Mouse (Mus musculus): ENCODE results near the gene Qk. TPM values are rescaled to one million over a fixed set of nuclear protein-coding genes. Genes with fewer than 3 reads are reported as not detected.

Gene Qk
- polyA plus RNA-seq, 1 experiment, result 252 TPM

DNA sequence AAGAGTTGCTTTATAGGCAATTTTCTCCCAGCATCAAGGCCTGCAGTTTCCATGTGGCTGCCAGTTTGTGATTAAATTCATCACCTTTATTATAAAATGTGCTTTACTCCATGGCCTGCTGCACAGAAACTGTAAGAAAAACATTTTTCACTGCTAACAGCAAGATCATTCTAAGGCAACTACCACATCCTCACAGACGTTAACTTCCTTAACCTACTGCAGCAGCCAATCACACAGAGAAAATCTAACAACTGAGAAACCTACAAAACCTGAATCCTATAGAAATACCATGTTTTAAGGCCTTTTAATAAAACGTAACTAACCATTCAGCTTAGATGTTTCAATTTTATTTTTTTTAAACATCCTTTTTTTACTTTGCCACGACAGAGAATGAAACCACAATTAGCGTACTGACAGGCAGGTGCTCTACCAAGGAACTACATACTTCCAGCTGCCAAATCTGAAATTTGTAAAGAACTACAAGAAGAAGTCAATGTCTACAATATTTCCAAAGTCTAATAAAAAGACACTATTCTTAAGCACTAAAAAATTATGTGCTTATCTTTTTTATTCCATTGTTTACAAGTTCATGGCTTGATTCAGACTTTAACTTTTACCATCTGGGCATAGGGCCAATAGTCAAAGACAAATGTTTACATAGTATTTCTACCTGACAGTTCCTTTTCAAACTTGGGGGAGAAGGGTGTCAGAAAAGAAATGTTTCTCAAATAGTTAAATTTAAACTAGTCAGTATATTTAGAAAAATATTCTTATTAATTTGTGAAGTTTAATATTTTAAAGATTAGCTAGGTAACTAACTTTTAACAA lies 18.5 kb downstream of the Qk start:
- no peaks in the 10 kb centered on the region for H3K9me3 ChIP-seq (replicated peaks; ENCODE audit: control insufficient read depth, insufficient read depth, low read length, poor library complexity, severe bottlenecking)
- H3K4me1 ChIP-seq (ENCODE audit: control insufficient read depth, insufficient read depth, low read length), result no peaks in the 10 kb centered on the region
- no peak overlapping the region for H3K27ac ChIP-seq (ENCODE audit: insufficient read depth, low read length)
- no peak for TF ChIP-seq CTCF (IDR thresholded peaks at IDR 0.05; ENCODE audit: low read depth, low read length)
- TF ChIP-seq EP300 (IDR thresholded peaks at IDR 0.05; ENCODE audit: insufficient read depth, low read depth, low read length), result no peak
- no peak for TF ChIP-seq POLR2A (IDR thresholded peaks at IDR 0.05; ENCODE audit: insufficient read depth, low read length)
- H3K36me3 ChIP-seq (ENCODE audit: control insufficient read depth, insufficient read depth, low read length, poor library complexity, severe bottlenecking), result no peaks in the 10 kb centered on the region
- H3K27me3 ChIP-seq (ENCODE audit: control insufficient read depth, insufficient read depth, low read length, poor library complexity, severe bottlenecking), result no peaks in the 10 kb centered on the region
- no peak overlapping the region for H3K4me3 ChIP-seq (ENCODE audit: low read depth, low read length)
- H3K9ac ChIP-seq (ENCODE audit: low read depth, poor library complexity, severe bottlenecking), result no peak overlapping the region

DNA sequence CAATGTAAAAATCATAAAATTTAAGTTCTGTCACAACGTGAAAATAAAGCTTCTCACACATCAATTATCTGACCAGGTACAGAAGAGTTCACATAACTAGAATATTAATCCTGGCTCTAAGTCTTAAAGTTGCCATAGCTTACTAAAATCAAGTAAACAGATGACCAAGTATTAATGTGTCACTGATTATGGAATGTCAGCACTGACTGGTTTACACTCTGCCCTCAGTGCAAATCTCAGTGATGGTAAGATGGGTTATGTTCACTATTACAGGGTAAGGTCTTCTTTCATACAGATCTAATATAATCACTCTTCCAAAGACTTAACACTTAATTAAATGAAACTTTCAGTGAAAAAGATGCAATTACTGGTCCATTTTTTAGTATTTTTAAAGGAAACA lies 20.3 kb downstream of the Qk start:
- Histone ChIP-seq H3K27me3 (ENCODE audit: control insufficient read depth, insufficient read depth, low read length, poor library complexity, severe bottlenecking) (no peaks in the 10 kb centered on the region), H3K9me3 (replicated peaks; ENCODE audit: control insufficient read depth, insufficient read depth, low read length, poor library complexity, severe bottlenecking) (no peaks in the 10 kb centered on the region), H3K4me3 (ENCODE audit: low read depth, low read length) (no peak overlapping the region), H3K4me1 (ENCODE audit: control insufficient read depth, insufficient read depth, low read length) (no peaks in the 10 kb centered on the region), H3K9ac (ENCODE audit: low read depth, poor library complexity, severe bottlenecking) (no peak overlapping the region), H3K36me3 (ENCODE audit: control insufficient read depth, insufficient read depth, low read length, poor library complexity, severe bottlenecking) (no peaks in the 10 kb centered on the region), H3K27ac (ENCODE audit: insufficient read depth, low read length) (no peak overlapping the region)
- TF ChIP-seq POLR2A (IDR thresholded peaks at IDR 0.05; ENCODE audit: insufficient read depth, low read length) (no peak), CTCF (IDR thresholded peaks at IDR 0.05; ENCODE audit: low read depth, low read length) (no peak), EP300 (IDR thresholded peaks at IDR 0.05; ENCODE audit: insufficient read depth, low read depth, low read length) (no peak)

GRCm38 (mm10) chr17:10292520-10292919 lies 27.1 kb downstream of the Qk start:
- no peak for TF ChIP-seq POLR2A (IDR thresholded peaks at IDR 0.05; ENCODE audit: insufficient read depth, low read length)
- no peak for TF ChIP-seq CTCF (IDR thresholded peaks at IDR 0.05; ENCODE audit: low read depth, low read length)
- TF ChIP-seq EP300 (IDR thresholded peaks at IDR 0.05; ENCODE audit: insufficient read depth, low read depth, low read length), result no peak
- no peak overlapping the region for H3K4me3 ChIP-seq (ENCODE audit: low read depth, low read length)
- no peak overlapping the region for H3K9ac ChIP-seq (ENCODE audit: low read depth, poor library complexity, severe bottlenecking)
- no peaks in the 10 kb centered on the region for H3K36me3 ChIP-seq (ENCODE audit: control insufficient read depth, insufficient read depth, low read length, poor library complexity, severe bottlenecking)
- H3K4me1 ChIP-seq (ENCODE audit: control insufficient read depth, insufficient read depth, low read length), result no peaks in the 10 kb centered on the region
- H3K27ac ChIP-seq (ENCODE audit: insufficient read depth, low read length), result no peak overlapping the region
- no peaks in the 10 kb centered on the region for H3K9me3 ChIP-seq (replicated peaks; ENCODE audit: control insufficient read depth, insufficient read depth, low read length, poor library complexity, severe bottlenecking)
- no peaks in the 10 kb centered on the region for H3K27me3 ChIP-seq (ENCODE audit: control insufficient read depth, insufficient read depth, low read length, poor library complexity, severe bottlenecking)

- H3K9ac ChIP-seq (ENCODE audit: low read depth, poor library complexity, severe bottlenecking), result no peak overlapping the region
- no peak overlapping the region for H3K27ac ChIP-seq (ENCODE audit: insufficient read depth, low read length)
- H3K4me1 ChIP-seq (ENCODE audit: control insufficient read depth, insufficient read depth, low read length), result no peaks in the 10 kb centered on the region
- no peaks in the 10 kb centered on the region for H3K27me3 ChIP-seq (ENCODE audit: control insufficient read depth, insufficient read depth, low read length, poor library complexity, severe bottlenecking)
- H3K36me3 ChIP-seq (ENCODE audit: control insufficient read depth, insufficient read depth, low read length, poor library complexity, severe bottlenecking), result 0 out of 2 replicates have a peak, but pooled peaks cover 3% of the 10 kb centered on the region
- H3K9me3 ChIP-seq (replicated peaks; ENCODE audit: control insufficient read depth, insufficient read depth, low read length, poor library complexity, severe bottlenecking), result no peaks in the 10 kb centered on the region
- H3K4me3 ChIP-seq (ENCODE audit: low read depth, low read length), result no peak overlapping the region
- TF ChIP-seq CTCF (IDR thresholded peaks at IDR 0.05; ENCODE audit: low read depth, low read length), result no peak
Observed at GRCm38 (mm10) chr17:10284772-10285171, 34.9 kb downstream of the Qk start.

DNA sequence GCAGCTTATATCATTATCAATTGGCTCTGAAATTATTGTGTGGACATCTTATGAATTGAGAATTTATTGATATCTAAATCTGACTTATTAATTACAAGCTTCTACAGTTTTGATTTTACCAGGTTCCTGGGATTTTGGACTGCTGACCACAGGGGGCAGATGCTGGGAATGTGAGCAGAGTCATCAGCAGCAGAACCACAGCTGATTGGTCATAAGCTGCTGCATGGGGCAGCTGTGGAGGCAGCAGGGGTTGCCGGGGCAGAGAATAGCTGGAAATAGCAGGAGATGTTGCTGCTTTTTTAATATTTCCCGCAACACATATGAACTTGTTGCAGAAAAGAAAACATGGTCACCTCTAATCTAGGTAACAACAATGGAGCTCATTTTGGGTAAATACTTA lies 40.1 kb downstream of the Qk start:
- Histone ChIP-seq H3K9ac (ENCODE audit: low read depth, poor library complexity, severe bottlenecking) (no peak overlapping the region), H3K4me1 (ENCODE audit: control insufficient read depth, insufficient read depth, low read length) (no peaks in the 10 kb centered on the region), H3K4me3 (ENCODE audit: low read depth, low read length) (no peak overlapping the region), H3K27ac (ENCODE audit: insufficient read depth, low read length) (no peak overlapping the region), H3K36me3 (ENCODE audit: control insufficient read depth, insufficient read depth, low read length, poor library complexity, severe bottlenecking) (0 out of 2 replicates have a peak, but pooled peaks cover 3% of the 10 kb centered on the region), H3K9me3 (replicated peaks; ENCODE audit: control insufficient read depth, insufficient read depth, low read length, poor library complexity, severe bottlenecking) (no peaks in the 10 kb centered on the region), H3K27me3 (ENCODE audit: control insufficient read depth, insufficient read depth, low read length, poor library complexity, severe bottlenecking) (no peaks in the 10 kb centered on the region)
- TF ChIP-seq POLR2A (IDR thresholded peaks at IDR 0.05; ENCODE audit: insufficient read depth, low read length) (no peak), CTCF (IDR thresholded peaks at IDR 0.05; ENCODE audit: low read depth, low read length) (no peak), EP300 (IDR thresholded peaks at IDR 0.05; ENCODE audit: insufficient read depth, low read depth, low read length) (no peak)

GRCm38 (mm10) chr17:10269518-10269917 lies 50.1 kb downstream of the Qk start:
- Histone ChIP-seq H3K9me3 (replicated peaks; ENCODE audit: control insufficient read depth, insufficient read depth, low read length, poor library complexity, severe bottlenecking) (no peaks in the 10 kb centered on the region), H3K4me3 (ENCODE audit: low read depth, low read length) (no peak overlapping the region), H3K36me3 (ENCODE audit: control insufficient read depth, insufficient read depth, low read length, poor library complexity, severe bottlenecking) (peaks cover 5% of the 10 kb centered on the region), H3K9ac (ENCODE audit: low read depth, poor library complexity, severe bottlenecking) (no peak overlapping the region), H3K27ac (ENCODE audit: insufficient read depth, low read length) (no peak overlapping the region), H3K4me1 (ENCODE audit: control insufficient read depth, insufficient read depth, low read length) (no peaks in the 10 kb centered on the region), H3K27me3 (ENCODE audit: control insufficient read depth, insufficient read depth, low read length, poor library complexity, severe bottlenecking) (no peaks in the 10 kb centered on the region)
- TF ChIP-seq POLR2A (IDR thresholded peaks at IDR 0.05; ENCODE audit: insufficient read depth, low read length), result no peak
- no peak for TF ChIP-seq EP300 (IDR thresholded peaks at IDR 0.05; ENCODE audit: insufficient read depth, low read depth, low read length)
- no peak for TF ChIP-seq CTCF (IDR thresholded peaks at IDR 0.05; ENCODE audit: low read depth, low read length)
